Mouse (Mus musculus): Measurements from ENCODE around the gene G0s2. TPM values are rescaled to one million over a fixed set of nuclear protein-coding genes. Genes with fewer than 3 reads are reported as not detected.

G0s2 gene
- 179 and 180 TPM in 2 replicates for polyA plus RNA-seq (2015; fragmentation: Nextera tagmentation; extraction: Ambion mirVana)

- Histone ChIP-seq H3K36me3 (ENCODE audit: control insufficient read depth, insufficient read depth) (no peaks in the 10 kb centered on the region), H3K4me3 (ENCODE audit: low read depth, low read length) (peak within 1 kb of the TSS; percentile 63), H3K4me1 (ENCODE audit: control insufficient read depth, low read depth, low read length) (peaks cover 6% of the 10 kb centered on the region), H3K27ac (ENCODE audit: low read length) (peak within 1 kb of the TSS; percentile 83), H3K27me3 (ENCODE audit: control insufficient read depth, insufficient read depth, low read depth, low read length) (no peaks in the 10 kb centered on the region), H3K4me2 (ENCODE audit: low read depth, low read length) (peak within 1 kb of the TSS; percentile 52), H3K9ac (ENCODE audit: low read depth, low read length) (peak within 1 kb of the TSS; percentile 64), H3K9me3 (replicated peaks; ENCODE audit: control insufficient read depth, low read length) (no peaks in the 10 kb centered on the region)
- under 1% methylated on average over 22 of the region's 23 CpGs for WGBS (ENCODE audit: insufficient replicate concordance)
- peak; percentile 80 for ATAC-seq (ENCODE audit: low read depth)
These were observed at the start of gene G0s2 for GRCm38 (mm10) chr1:193272916-193273601. Gene G0s2, minus strand, starts transcription at chr1:193273217.

DNA sequence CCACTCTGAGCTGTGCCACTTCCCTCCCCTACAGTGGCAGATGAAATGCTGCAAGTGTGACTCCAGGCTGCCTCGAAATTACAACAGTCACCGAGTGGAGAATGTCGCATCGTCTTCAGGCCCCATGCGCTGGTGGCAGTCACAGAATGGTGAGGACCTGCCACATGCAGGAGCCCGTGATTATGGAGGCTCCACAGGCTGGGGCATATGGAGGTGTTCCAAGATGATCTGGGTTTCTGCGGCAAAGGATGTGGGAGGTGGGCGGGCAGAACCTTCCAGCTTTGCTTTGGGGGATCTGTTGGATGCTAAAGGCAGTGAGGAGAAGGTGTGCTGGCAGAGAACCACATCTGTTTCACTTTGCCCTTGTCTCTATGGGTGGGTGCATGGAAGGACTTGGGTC is 47.4 kb upstream of the G0s2 start:
- Histone ChIP-seq H3K9me3 (replicated peaks; ENCODE audit: control insufficient read depth, low read length) (no peaks in the 10 kb centered on the region), H3K4me1 (ENCODE audit: control insufficient read depth, low read depth, low read length) (no peaks in the 10 kb centered on the region), H3K36me3 (ENCODE audit: control insufficient read depth, insufficient read depth) (no peaks in the 10 kb centered on the region), H3K9ac (ENCODE audit: low read depth, low read length) (no peak overlapping the region), H3K27me3 (ENCODE audit: control insufficient read depth, insufficient read depth, low read depth, low read length) (no peaks in the 10 kb centered on the region), H3K27ac (ENCODE audit: low read length) (no peak overlapping the region), H3K4me2 (ENCODE audit: low read depth, low read length) (no peak overlapping the region), H3K4me3 (ENCODE audit: low read depth, low read length) (no peak overlapping the region)
- 78% methylated on average over 8 of the region's 8 CpGs for WGBS (ENCODE audit: insufficient replicate concordance)
- ATAC-seq (ENCODE audit: low read depth) = no peak

DNA sequence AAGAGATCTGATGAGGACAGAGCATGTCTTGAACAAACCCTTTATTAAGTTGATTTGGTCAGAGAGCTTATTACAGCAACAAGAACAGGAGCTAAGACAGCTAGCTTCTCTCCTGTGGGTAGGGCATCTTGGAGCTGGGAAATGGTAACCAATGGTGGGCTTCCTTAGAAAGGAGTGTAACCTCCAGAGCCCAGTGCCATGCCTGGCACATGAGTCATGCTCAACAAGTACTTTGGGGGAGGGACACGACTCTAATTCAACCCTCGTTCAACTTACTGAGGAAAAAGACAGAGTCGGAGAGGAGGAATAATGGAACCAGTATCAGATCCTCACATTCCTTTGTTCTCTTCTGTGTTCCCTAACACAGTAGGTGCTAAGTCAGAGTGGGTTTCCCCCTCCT is 46.7 kb upstream of the G0s2 start:
- no peaks in the 10 kb centered on the region for H3K36me3 ChIP-seq (ENCODE audit: control insufficient read depth, insufficient read depth)
- no peak overlapping the region for H3K27ac ChIP-seq (ENCODE audit: low read length)
- no peak for ATAC-seq (ENCODE audit: low read depth)
- no peak overlapping the region for H3K4me3 ChIP-seq (ENCODE audit: low read depth, low read length)
- 49% methylated on average over 3 of the region's 3 CpGs for WGBS (ENCODE audit: insufficient replicate concordance)
- H3K9me3 ChIP-seq (replicated peaks; ENCODE audit: control insufficient read depth, low read length) = no peaks in the 10 kb centered on the region
- no peak overlapping the region for H3K4me2 ChIP-seq (ENCODE audit: low read depth, low read length)
- no peaks in the 10 kb centered on the region for H3K4me1 ChIP-seq (ENCODE audit: control insufficient read depth, low read depth, low read length)
- H3K27me3 ChIP-seq (ENCODE audit: control insufficient read depth, insufficient read depth, low read depth, low read length) = no peaks in the 10 kb centered on the region
- H3K9ac ChIP-seq (ENCODE audit: low read depth, low read length) = no peak overlapping the region

DNA sequence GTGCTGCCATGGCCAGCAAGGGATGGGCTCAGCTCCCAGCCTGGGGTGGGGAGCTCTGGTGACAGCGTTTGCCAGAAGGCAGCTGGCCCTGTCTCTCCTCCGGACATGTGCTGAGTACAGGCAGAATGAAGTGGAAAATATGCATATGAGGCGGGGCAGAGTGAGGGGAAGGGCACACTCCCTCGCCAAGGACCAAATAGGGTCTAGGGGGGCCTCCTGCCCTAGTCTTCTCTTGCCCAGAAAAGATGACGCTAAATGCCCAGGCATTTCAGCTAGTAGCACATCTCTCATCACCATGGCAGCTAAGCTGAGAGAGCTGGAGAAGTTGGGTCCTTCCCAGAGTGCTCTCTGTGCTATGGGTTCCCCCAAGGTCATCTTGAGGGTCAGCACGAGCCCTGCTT is 44.1 kb upstream of the G0s2 start:
- Histone ChIP-seq H3K36me3 (ENCODE audit: control insufficient read depth, insufficient read depth) (no peaks in the 10 kb centered on the region), H3K9ac (ENCODE audit: low read depth, low read length) (no peak overlapping the region), H3K27me3 (ENCODE audit: control insufficient read depth, insufficient read depth, low read depth, low read length) (no peaks in the 10 kb centered on the region), H3K4me2 (ENCODE audit: low read depth, low read length) (no peak overlapping the region), H3K27ac (ENCODE audit: low read length) (no peak overlapping the region), H3K4me3 (ENCODE audit: low read depth, low read length) (no peak overlapping the region), H3K4me1 (ENCODE audit: control insufficient read depth, low read depth, low read length) (no peaks in the 10 kb centered on the region), H3K9me3 (replicated peaks; ENCODE audit: control insufficient read depth, low read length) (no peaks in the 10 kb centered on the region)
- WGBS (ENCODE audit: insufficient replicate concordance) = 46% methylated on average over 6 of the region's 6 CpGs
- 0 out of 2 replicates have a peak, but pooled peaks have one; percentile 12 for ATAC-seq (ENCODE audit: low read depth)

DNA sequence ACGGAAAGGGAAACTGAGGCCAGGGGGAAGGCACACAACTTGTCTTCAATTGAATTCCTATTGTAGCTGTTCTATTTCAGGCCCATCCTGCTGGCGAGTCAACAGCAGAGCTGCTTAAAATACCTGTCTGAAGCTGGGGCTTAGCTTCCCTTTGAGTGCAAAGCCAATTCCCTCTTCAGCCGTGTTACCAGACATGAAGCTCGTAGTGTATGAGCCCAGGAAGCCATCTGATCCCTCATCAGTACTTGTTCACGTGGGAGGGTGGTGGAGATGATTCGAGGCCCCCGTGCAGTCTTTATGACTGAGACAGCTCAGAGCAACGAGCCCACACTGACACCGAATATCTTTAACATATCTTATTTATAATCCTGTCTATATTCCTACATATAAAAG is 43.3 kb upstream of the G0s2 start:
- ATAC-seq (ENCODE audit: low read depth) = no peak
- Histone ChIP-seq H3K9ac (ENCODE audit: low read depth, low read length) (no peak overlapping the region), H3K4me2 (ENCODE audit: low read depth, low read length) (no peak overlapping the region), H3K36me3 (ENCODE audit: control insufficient read depth, insufficient read depth) (no peaks in the 10 kb centered on the region), H3K4me1 (ENCODE audit: control insufficient read depth, low read depth, low read length) (no peaks in the 10 kb centered on the region), H3K4me3 (ENCODE audit: low read depth, low read length) (no peak overlapping the region), H3K9me3 (replicated peaks; ENCODE audit: control insufficient read depth, low read length) (no peaks in the 10 kb centered on the region), H3K27ac (ENCODE audit: low read length) (0 out of 2 replicates have a peak overlapping the region, but pooled peaks have one; percentile 12), H3K27me3 (ENCODE audit: control insufficient read depth, insufficient read depth, low read depth, low read length) (no peaks in the 10 kb centered on the region)
- 55% methylated on average over 9 of the region's 9 CpGs for WGBS (ENCODE audit: insufficient replicate concordance)

DNA sequence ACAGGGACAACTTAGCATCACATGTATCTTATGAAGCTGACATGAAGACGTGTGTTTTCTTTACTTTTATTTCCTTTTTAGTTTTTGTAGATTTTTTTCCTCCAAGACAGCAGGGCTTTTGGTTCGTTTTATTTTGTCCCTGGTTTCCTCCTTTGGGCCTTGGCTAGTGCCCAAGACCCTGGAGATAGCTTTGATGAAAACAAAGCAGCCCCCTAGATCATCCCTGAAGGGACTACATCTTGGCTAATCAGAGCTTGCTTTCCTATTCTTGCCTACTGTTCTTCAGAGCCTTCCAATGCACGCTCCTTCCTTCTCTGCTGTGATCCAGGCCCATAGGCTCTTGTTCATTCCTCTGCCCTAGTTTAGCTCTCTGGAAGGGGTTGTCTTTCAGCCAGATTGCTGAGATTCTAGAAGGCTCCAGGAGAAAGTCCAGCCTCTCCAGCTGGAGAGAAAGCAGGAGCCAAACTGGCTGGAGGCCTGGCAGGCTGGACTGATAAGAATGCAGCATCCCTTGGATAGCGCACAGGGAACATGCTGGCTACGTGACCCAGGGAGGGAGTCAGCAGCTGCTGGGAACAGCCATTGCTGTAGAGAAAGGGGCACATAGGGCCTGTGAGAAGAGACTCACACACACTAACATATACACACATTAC is 42.8 kb upstream of the G0s2 start:
- Histone ChIP-seq H3K27me3 (ENCODE audit: control insufficient read depth, insufficient read depth, low read depth, low read length) (no peaks in the 10 kb centered on the region), H3K4me1 (ENCODE audit: control insufficient read depth, low read depth, low read length) (no peaks in the 10 kb centered on the region), H3K9ac (ENCODE audit: low read depth, low read length) (no peak overlapping the region), H3K9me3 (replicated peaks; ENCODE audit: control insufficient read depth, low read length) (no peaks in the 10 kb centered on the region), H3K36me3 (ENCODE audit: control insufficient read depth, insufficient read depth) (no peaks in the 10 kb centered on the region), H3K27ac (ENCODE audit: low read length) (0 out of 2 replicates have a peak overlapping the region, but pooled peaks have one; percentile 12), H3K4me3 (ENCODE audit: low read depth, low read length) (no peak overlapping the region), H3K4me2 (ENCODE audit: low read depth, low read length) (no peak overlapping the region)
- no peak for ATAC-seq (ENCODE audit: low read depth)
- WGBS (ENCODE audit: insufficient replicate concordance) = 59% methylated on average over 5 of the region's 5 CpGs

- Histone ChIP-seq H3K4me2 (ENCODE audit: low read depth, low read length) (peak overlapping the region; percentile 26), H3K9ac (ENCODE audit: low read depth, low read length) (no peak overlapping the region), H3K9me3 (replicated peaks; ENCODE audit: control insufficient read depth, low read length) (no peaks in the 10 kb centered on the region), H3K4me3 (ENCODE audit: low read depth, low read length) (no peak overlapping the region), H3K36me3 (ENCODE audit: control insufficient read depth, insufficient read depth) (no peaks in the 10 kb centered on the region), H3K27ac (ENCODE audit: low read length) (peak overlapping the region; percentile 67), H3K27me3 (ENCODE audit: control insufficient read depth, insufficient read depth, low read depth, low read length) (no peaks in the 10 kb centered on the region), H3K4me1 (ENCODE audit: control insufficient read depth, low read depth, low read length) (no peaks in the 10 kb centered on the region; the same call in 1 of the 2 replicates)
- 32% methylated on average over 1 of the region's 1 CpGs for WGBS (ENCODE audit: insufficient replicate concordance)
- peak; percentile 84 for ATAC-seq (ENCODE audit: low read depth)
These were observed 38.6 kb upstream of the G0s2 start for GRCm38 (mm10) chr1:193311596-193311995.

- ATAC-seq (ENCODE audit: low read depth) = no peak
- Histone ChIP-seq H3K27me3 (ENCODE audit: control insufficient read depth, insufficient read depth, low read depth, low read length) (no peaks in the 10 kb centered on the region), H3K9me3 (replicated peaks; ENCODE audit: control insufficient read depth, low read length) (no peaks in the 10 kb centered on the region), H3K4me3 (ENCODE audit: low read depth, low read length) (no peak overlapping the region), H3K36me3 (ENCODE audit: control insufficient read depth, insufficient read depth) (no peaks in the 10 kb centered on the region), H3K27ac (ENCODE audit: low read length) (no peak overlapping the region), H3K9ac (ENCODE audit: low read depth, low read length) (no peak overlapping the region), H3K4me1 (ENCODE audit: control insufficient read depth, low read depth, low read length) (no peaks in the 10 kb centered on the region; the same call in 1 of the 2 replicates), H3K4me2 (ENCODE audit: low read depth, low read length) (0 out of 2 replicates have a peak overlapping the region, but pooled peaks have one; percentile 16)
- 40% methylated on average over 3 of the region's 3 CpGs for WGBS (ENCODE audit: insufficient replicate concordance)
These were observed 37.6 kb upstream of the G0s2 start for GRCm38 (mm10) chr1:193310519-193311085.

Measured in liver, embryonic 16.5 days (tissue).